Mouse (Mus musculus) erythroblast, adult 5-6 weeks (primary cell): ENCODE results near the gene Gcfc2. TPM values are rescaled to one million over a fixed set of nuclear protein-coding genes. Genes with fewer than 3 reads are reported as not detected.

Experiments
- ATAC-seq: replicated peaks from 2 replicates; pipeline ENCODE4 v1.8.0; 2016; ENCODE audit warnings: moderate number of reproducible peaks, mild to moderate bottlenecking, moderate TSS enrichment, inconsistent platforms; ENCODE audit not compliant: poor library complexity, low FRiP score, severe bottlenecking
- total RNA-seq, 2 experiments: library from RNA; stranded (forward) in 1 of 2; stranded (reverse) in 1 of 2; fragments of 150-400 nt in 1 of 2; fragments of 200-764, 138-1000 nt in 1 of 2; gene quantifications; 2 replicates each; pipeline versions ENCODE4 v1.2.3 to v1.2.4; 2015 to 2017; ENCODE audit warnings: low replicate concordance in 2 of 2

Gene Gcfc2
- total RNA-seq, 2 experiments from 2014 or later = 0.96 to 14.1 TPM

DNA sequence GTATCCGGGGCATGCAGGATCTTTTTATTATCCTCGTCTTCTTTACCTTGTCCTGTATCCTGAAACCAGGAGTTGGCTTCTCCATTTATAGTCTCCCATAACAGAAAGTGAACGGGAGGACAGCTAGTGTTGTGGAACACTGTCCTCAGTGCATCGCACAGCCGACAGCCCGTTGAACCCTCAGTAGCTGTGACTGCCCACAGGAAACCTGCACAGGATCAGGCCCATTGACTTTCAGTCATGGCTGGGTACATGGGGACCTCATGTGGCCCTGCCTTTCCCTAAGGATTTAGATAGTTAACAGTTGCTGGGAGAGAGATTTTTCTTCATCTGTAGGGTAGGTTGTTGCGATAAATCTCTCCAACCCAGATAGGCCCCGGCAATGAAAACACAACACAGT, 49.1 kb downstream of the Gcfc2 start:
- ATAC-seq = no peak

DNA sequence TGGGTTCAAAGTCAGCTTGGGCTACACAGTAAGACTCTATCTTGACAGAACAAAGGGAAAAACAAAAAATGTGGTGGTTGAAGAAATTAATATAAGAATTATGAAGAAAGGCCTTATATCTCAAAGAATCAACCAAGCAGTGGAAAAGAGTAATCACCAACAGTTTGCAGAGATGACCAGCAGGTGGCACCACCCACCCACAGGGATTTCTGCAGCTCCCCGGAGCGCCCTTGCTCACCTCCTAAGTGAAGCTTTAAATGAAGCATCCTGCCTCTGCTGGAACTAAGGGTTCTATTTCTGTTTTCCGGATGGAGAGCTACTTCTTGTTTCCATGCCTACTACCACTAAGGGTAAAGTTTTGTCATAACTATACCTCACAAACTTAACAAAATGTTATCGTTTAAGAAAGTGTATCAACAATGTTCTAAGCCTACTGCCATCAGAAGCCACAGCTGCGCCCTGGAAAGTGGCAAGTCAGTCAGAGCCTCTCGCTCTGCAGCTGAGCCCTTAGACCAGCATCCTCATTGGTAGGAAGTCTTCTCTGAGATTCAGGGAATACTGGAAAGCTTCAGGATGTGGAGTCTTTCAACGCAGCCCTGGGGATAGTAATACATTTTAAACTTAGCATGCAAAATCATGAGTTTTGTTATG, 52.6 kb downstream of the Gcfc2 start:
- peak; percentile 73 for ATAC-seq

DNA sequence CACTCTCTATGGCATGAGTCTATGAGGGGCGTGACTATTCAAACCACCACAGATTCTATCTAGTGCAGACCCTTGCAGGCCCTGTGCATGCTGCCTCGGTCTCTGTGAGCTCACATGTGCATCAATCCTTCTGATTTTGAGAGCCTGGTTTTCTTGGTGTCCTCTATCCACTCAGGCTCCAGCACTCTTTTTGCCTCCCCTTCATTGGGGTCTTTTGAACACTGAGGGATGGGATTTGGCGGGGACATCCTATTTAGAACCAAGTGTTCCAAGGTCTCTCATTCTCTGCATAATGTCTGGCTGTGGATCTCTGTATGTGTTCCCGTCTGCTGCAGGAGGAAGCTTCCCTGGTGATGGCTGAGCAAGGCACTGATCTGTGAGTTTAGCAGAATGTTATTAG, 55.8 kb downstream of the Gcfc2 start:
- ATAC-seq = no peak

DNA sequence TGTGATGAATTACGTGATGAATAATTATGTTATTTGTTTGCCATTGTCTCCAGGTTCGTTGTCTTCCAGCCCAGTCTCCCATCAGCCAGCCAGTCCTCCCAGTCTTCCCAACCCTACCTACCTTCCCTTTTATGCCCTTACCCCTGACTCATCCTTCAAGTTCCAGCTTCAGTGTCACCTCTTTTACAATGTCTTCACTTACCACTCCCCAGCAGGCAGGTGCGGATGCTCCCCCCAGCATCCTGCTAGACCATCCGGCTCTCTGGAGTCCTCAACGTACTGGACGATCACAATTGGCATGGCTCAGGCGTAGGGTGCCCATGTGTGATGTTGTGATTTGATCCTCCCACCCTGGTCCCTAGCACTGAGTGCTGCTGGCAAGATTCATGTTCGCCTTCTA, 62.7 kb downstream of the Gcfc2 start:
- no peak for ATAC-seq

DNA sequence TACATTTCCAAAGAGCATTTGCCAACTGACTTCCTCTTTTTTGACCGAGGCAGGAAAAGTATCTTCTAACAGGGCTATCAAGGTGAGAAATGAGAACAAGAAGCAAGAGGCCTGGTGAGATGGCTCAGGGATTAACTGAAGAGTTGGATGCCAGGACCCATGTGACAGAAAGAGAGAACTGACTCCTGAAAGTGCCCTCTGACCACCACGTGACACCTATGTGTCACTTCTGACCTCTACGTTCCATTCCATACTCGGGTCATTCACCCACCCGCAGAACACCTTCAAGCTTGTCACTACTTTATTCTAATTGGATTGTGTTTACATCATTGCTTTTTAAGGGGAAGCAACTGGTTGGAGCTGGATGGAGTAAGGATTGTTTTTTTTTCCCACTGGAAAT, 63.1 kb downstream of the Gcfc2 start:
- no peak for ATAC-seq

DNA sequence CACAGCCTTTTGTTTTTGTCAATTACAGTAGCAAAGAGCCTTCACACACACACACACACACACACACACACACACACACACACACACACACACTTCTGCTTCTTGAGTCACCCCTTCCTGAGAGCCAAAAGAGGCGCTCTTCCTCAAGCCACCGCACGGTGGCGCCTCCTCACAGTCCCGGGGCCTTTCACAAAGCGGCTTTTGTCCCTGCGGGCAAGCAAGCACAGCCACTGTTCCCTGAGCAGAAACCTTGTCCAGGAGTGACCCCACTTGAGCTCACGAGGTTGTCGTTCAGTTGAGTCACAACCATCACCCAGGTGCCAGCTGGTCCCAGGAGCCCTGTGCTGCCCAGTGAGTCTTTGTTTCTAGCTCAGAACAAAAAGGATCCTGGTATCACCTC, 63.5 kb downstream of the Gcfc2 start:
- no peak for ATAC-seq

DNA sequence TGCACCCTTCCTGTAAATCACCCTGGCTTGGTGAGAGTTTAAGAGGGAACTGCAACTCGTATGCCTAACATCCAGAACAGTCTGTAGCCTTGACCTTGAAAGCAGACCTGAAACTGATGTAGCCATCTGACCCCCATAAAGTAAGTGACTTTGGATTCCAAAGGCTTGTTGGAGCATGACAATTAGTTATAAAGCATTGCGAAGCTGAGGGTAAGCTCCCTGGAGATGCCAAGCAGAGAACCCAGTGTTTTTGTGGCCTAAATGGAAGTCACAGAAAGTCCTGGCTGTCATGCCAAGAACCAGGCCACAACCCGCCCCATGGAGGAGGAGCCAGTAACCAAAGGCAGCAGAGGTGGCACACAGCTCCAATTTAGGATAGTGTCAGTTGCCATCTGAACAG, 64.1 kb downstream of the Gcfc2 start:
- no peak for ATAC-seq

DNA sequence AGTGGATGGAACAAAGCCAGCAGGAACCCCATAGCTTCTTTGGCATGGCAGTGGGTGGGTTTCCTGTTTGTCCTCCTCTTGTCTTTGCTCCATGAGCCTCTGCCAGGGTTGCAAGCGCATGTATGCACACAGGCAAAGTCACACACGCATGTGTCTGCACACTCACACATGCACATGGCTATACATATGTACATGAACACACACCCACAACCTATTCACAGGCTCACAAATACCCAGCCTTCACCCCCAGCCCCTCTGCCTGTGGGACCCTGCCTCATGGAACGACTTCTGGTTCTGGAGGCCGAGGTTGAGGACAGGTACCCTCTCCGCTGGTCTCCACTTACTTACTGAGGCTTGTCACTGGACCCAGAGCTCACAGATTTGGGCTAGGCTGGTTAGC, 64.9 kb downstream of the Gcfc2 start:
- no peak for ATAC-seq

DNA sequence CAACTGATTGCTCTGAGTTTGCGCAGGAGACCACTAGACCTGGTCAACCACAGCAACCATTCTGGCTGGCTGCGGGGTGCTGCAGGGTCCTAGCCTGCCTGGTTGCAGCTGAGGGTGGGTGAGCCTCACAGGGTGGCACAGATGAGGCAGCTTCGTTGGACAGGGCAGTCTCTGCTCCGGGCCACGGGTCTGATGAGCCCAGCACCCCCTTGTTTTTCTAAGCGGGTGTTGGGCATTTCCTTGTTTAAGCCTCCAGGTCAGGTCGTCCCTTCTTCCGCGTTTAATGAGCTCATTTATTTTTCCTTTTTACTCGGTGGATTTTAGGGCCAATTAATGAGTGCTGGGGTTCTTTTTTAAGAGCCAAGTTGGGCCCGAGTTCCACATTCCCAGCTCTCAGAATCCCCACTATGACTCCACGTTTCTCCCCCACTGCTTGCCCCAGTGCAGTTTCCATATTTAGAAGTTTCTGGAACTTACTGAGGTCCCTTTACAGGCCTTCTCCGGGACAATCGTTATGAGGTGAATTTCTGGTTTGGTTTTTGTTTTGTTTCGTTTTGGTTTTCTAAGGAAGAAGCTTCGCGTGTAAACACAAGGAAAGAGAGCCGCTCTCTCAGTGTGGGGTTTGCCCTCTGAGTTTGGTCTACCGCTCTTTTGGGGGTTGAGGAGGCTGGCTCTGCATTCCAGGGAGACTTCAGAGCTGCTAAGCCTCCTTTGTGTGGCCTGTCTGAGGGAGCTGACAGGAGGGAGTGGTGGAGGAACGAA, 66.8 kb downstream of the Gcfc2 start:
- ATAC-seq = no peak

Other genes with a start within 250 kb of the Gcfc2 start
- gene Mrpl19, start 42.3 kb downstream of the Gcfc2 start, total RNA-seq (2015; ENCODE audit: low replicate concordance) = 2.7 and 4.4 TPM in 2 replicates
- 2.9 and 4.3 TPM in 2 replicates for gene Mrpl19, start 42.3 kb downstream of the Gcfc2 start, total RNA-seq (2017; ENCODE audit: low replicate concordance)
- not detected in 2 replicates for gene Eva1a, start 117.4 kb downstream of the Gcfc2 start, total RNA-seq (2015; ENCODE audit: low replicate concordance)
- gene Eva1a, start 117.4 kb downstream of the Gcfc2 start, total RNA-seq (2017; ENCODE audit: low replicate concordance) = not detected in 2 replicates